Mouse (Mus musculus) adrenal gland, adult 2 months (tissue): Measurements from ENCODE around the gene Fam166a. TPM values are rescaled to one million over a fixed set of nuclear protein-coding genes. Genes with fewer than 3 reads are reported as not detected.

ENCODE experiments used
- polyA plus RNA-seq: library from polyadenylated mRNA; depleted of rRNA; stranded (reverse); fragments of >200 nt; gene quantifications from 2 replicates; pipeline ENCODE4 v1.2.3, GENCODE M21; 2012; rRNA removed
- total RNA-seq, 2 experiments: library from RNA; stranded (reverse); gene quantifications; 2 replicates each; pipeline ENCODE4 v1.2.3; 2021

Gene Fam166a
- total and polyA plus RNA-seq, 3 experiments, result 0.15 TPM; not detected in 2

Other genes with a start within 250 kb of the Fam166a start
Only the 30 nearest of the 32 such genes appear.
- 10 to 100 TPM; 32.8 to 52.9 TPM for gene Nsmf, start 164.4 kb upstream of the Fam166a start, total RNA-seq
- gene Nsmf, start 164.4 kb upstream of the Fam166a start, polyA plus RNA-seq, result 99.9 and 113 TPM in 2 replicates
- gene Entpd8, start 138.4 kb upstream of the Fam166a start, total RNA-seq, result under 1 TPM in 1 of 2 experiments, not detected in 1; 0.40 TPM
- gene Entpd8, start 138.4 kb upstream of the Fam166a start, polyA plus RNA-seq, result 0.08 and 0.11 TPM in 2 replicates
- gene Noxa1, start 123.6 kb upstream of the Fam166a start, total RNA-seq, result not detected
- not detected in 2 replicates for gene Noxa1, start 123.6 kb upstream of the Fam166a start, polyA plus RNA-seq
- gene Nrarp, start 38.0 kb upstream of the Fam166a start, total RNA-seq, result 1 to 10 TPM; 1.9 to 3.6 TPM
- 12.0 and 19.0 TPM in 2 replicates for gene Nrarp, start 38.0 kb upstream of the Fam166a start, polyA plus RNA-seq
- gene Tor4a, start 21.9 kb upstream of the Fam166a start, total RNA-seq, result 10 to 100 TPM; 21.9 to 24.2 TPM
- gene Tor4a, start 21.9 kb upstream of the Fam166a start, polyA plus RNA-seq, result 51.3 and 60.0 TPM in 2 replicates
- gene Nelfb, start 7.3 kb upstream of the Fam166a start, total RNA-seq, result 10 to 100 TPM; 36.3 to 57.4 TPM
- gene Nelfb, start 7.3 kb upstream of the Fam166a start, polyA plus RNA-seq, result 37.5 and 38.2 TPM in 2 replicates
- not detected for gene Stpg3, start 4.1 kb upstream of the Fam166a start, total RNA-seq
- not detected in 2 replicates for gene Stpg3, start 4.1 kb upstream of the Fam166a start, polyA plus RNA-seq
- gene Tubb4b, start 6.0 kb downstream of the Fam166a start, total RNA-seq, result 100 to 1,000 TPM; 303 to 312 TPM
- 210 and 267 TPM in 2 replicates for gene Tubb4b, start 6.0 kb downstream of the Fam166a start, polyA plus RNA-seq
- gene Slc34a3, start 15.6 kb downstream of the Fam166a start, total RNA-seq, result not detected
- not detected in 2 replicates for gene Slc34a3, start 15.6 kb downstream of the Fam166a start, polyA plus RNA-seq
- gene Rnf224, start 18.0 kb downstream of the Fam166a start, total RNA-seq, result not detected
- gene Rnf224, start 18.0 kb downstream of the Fam166a start, polyA plus RNA-seq, result not detected in 2 replicates
- gene Rnf208, start 23.5 kb downstream of the Fam166a start, total RNA-seq, result 1 to 10 TPM; 6.7 to 8.5 TPM
- 25.8 and 36.4 TPM in 2 replicates for gene Rnf208, start 23.5 kb downstream of the Fam166a start, polyA plus RNA-seq
- gene Cysrt1, start 23.7 kb downstream of the Fam166a start, total RNA-seq, result not detected
- gene Cysrt1, start 23.7 kb downstream of the Fam166a start, polyA plus RNA-seq, result 0.12 TPM in 1 of 2 replicates, not detected in the other
- gene AL732309.1, start 28.1 kb downstream of the Fam166a start, total RNA-seq, result 1 to 10 TPM; 3.1 to 3.2 TPM
- gene AL732309.1, start 28.1 kb downstream of the Fam166a start, polyA plus RNA-seq, result 21.7 and 22.6 TPM in 2 replicates
- gene Tmem203, start 36.7 kb downstream of the Fam166a start, total RNA-seq, result 10 to 100 TPM; 23.9 to 32.0 TPM
- gene Tmem203, start 36.7 kb downstream of the Fam166a start, polyA plus RNA-seq, result 114 and 116 TPM in 2 replicates
- 10 to 100 TPM in 1 of 2 experiments, 1 to 10 TPM in 1; 10.0 to 13.1 TPM for gene Tprn, start 43.9 kb downstream of the Fam166a start, total RNA-seq
- 13.6 and 14.6 TPM in 2 replicates for gene Tprn, start 43.9 kb downstream of the Fam166a start, polyA plus RNA-seq
- gene Ssna1, start 53.7 kb downstream of the Fam166a start, total RNA-seq, result 10 to 100 TPM; 37.6 to 46.1 TPM
- 55.2 and 62.1 TPM in 2 replicates for gene Ssna1, start 53.7 kb downstream of the Fam166a start, polyA plus RNA-seq
- gene Anapc2, start 53.7 kb downstream of the Fam166a start, total RNA-seq, result 10 to 100 TPM; 78.8 to 82.7 TPM
- 93.1 and 110 TPM in 2 replicates for gene Anapc2, start 53.7 kb downstream of the Fam166a start, polyA plus RNA-seq
- gene Tmem210, start 69.4 kb downstream of the Fam166a start, total RNA-seq, result not detected
- not detected in 2 replicates for gene Tmem210, start 69.4 kb downstream of the Fam166a start, polyA plus RNA-seq
- gene Lrrc26, start 71.2 kb downstream of the Fam166a start, total RNA-seq, result not detected
- not detected in 2 replicates for gene Lrrc26, start 71.2 kb downstream of the Fam166a start, polyA plus RNA-seq
- 10 to 100 TPM in 1 of 2 experiments, 1 to 10 TPM in 1; 8.3 to 13.3 TPM for gene Grin1, start 100.4 kb downstream of the Fam166a start, total RNA-seq
- 15.3 and 16.4 TPM in 2 replicates for gene Grin1, start 100.4 kb downstream of the Fam166a start, polyA plus RNA-seq
- 10 to 100 TPM; 53.6 to 59.9 TPM for gene Man1b1, start 113.6 kb downstream of the Fam166a start, total RNA-seq
- gene Man1b1, start 113.6 kb downstream of the Fam166a start, polyA plus RNA-seq, result 10.3 and 13.5 TPM in 2 replicates
- gene Dpp7, start 137.6 kb downstream of the Fam166a start, total RNA-seq, result 10 to 100 TPM; 34.2 to 38.5 TPM
- gene Dpp7, start 137.6 kb downstream of the Fam166a start, polyA plus RNA-seq, result 47.1 and 55.0 TPM in 2 replicates
- gene Uap1l1, start 146.9 kb downstream of the Fam166a start, total RNA-seq, result 10 to 100 TPM; 15.0 to 22.7 TPM
- gene Uap1l1, start 146.9 kb downstream of the Fam166a start, polyA plus RNA-seq, result 28.4 and 41.5 TPM in 2 replicates
- gene Sapcd2, start 153.6 kb downstream of the Fam166a start, total RNA-seq, result under 1 TPM in 1 of 2 experiments, not detected in 1; 0.23 TPM
- gene Sapcd2, start 153.6 kb downstream of the Fam166a start, polyA plus RNA-seq, result 3.9 and 4.4 TPM in 2 replicates
- 1 to 10 TPM; 3.7 to 7.2 TPM for gene Entpd2, start 177.1 kb downstream of the Fam166a start, total RNA-seq
- gene Entpd2, start 177.1 kb downstream of the Fam166a start, polyA plus RNA-seq, result 21.1 and 24.7 TPM in 2 replicates
- gene Npdc1, start 180.6 kb downstream of the Fam166a start, total RNA-seq, result 100 to 1,000 TPM; 128 to 145 TPM
- gene Npdc1, start 180.6 kb downstream of the Fam166a start, polyA plus RNA-seq, result 685 and 775 TPM in 2 replicates
- under 1 TPM in 1 of 2 experiments, not detected in 1; 0.24 TPM for gene Fut7, start 204.5 kb downstream of the Fam166a start, total RNA-seq
- gene Fut7, start 204.5 kb downstream of the Fam166a start, polyA plus RNA-seq, result 0.10 and 0.40 TPM in 2 replicates
- 10 to 100 TPM; 32.1 to 42.7 TPM for gene Abca2, start 210.0 kb downstream of the Fam166a start, total RNA-seq
- 86.8 and 118 TPM in 2 replicates for gene Abca2, start 210.0 kb downstream of the Fam166a start, polyA plus RNA-seq
- under 1 TPM in 1 of 2 experiments, not detected in 1; 0.66 TPM for gene Clic3, start 238.1 kb downstream of the Fam166a start, total RNA-seq
- 1.6 and 3.4 TPM in 2 replicates for gene Clic3, start 238.1 kb downstream of the Fam166a start, polyA plus RNA-seq
- 10 to 100 TPM; 33.3 to 35.2 TPM for gene Paxx, start 242.3 kb downstream of the Fam166a start, total RNA-seq
- 85.9 and 124 TPM in 2 replicates for gene Paxx, start 242.3 kb downstream of the Fam166a start, polyA plus RNA-seq